Mouse (Mus musculus): ENCODE measurements around the gene Commd2.

Gene Commd2

DNA sequence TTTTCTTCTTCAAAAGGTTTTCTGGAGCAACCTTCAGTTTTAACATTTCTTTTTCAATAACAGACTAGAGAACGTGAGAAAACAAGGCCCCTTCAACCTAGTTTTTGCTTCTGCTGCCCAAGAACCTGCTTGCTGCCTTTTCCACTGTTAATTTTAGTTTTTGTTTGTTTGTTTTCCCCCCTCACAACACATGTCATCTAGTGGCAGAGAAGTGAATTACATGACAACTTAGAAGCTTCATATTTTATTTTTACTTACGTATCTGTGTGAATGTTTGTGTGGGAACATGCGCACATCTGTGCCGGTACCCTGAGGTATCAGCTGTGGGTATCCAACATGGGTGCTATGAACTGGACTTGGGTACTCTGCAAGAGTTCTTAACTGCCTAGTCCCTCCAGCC is 35.9 kb downstream of the Commd2 start:
- no peak for DNase-seq (ENCODE audit: low spot score)

DNA sequence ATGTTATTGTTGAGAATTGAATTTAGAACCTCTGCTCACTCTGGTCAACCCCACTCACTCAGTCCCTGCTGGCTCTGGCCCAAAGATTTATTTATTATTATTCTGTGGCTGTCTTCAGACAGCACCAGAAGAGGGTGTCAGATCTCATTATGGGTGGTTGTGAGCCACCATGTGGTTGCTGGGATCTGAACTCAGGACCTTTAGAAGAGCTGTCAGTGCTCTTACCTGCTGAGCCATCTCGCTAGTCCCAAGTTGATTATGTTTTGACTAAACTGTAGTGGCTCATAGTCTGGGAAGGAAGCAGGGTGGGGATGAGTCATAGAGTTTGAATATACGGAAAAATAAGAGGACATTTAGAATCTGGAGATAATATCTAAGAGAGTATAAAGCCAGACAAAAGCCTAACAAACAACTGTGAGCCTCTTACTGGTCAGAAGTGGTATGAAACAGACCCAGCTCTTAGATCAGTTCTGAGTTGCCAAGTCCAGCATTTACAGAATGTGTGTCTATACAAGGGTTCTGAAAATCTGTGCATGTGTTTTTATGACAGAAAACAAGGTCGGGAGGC is 39.0 kb downstream of the Commd2 start:
- no peak for DNase-seq (ENCODE audit: low spot score)

DNA sequence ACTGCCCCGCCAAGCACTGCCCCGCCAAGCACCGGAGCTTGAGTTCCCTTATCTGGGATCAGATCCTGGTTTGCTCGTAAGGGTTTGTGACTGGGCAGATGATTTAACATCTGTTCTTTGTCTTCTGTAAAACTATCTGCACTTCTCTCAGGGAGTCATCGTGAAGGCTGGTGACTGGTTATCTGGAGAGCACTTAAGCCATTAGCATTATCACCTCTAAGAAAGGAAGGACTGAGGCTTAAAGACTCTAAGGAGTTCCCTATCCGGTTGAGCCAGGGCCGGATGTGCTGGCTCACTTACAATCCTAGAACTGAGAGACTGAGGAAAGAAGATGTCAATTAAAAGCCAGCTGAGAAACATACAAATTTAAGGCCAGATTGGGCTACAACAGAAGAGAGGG is 39.7 kb downstream of the Commd2 start:
- DNase-seq (ENCODE audit: low spot score): no peak

DNA sequence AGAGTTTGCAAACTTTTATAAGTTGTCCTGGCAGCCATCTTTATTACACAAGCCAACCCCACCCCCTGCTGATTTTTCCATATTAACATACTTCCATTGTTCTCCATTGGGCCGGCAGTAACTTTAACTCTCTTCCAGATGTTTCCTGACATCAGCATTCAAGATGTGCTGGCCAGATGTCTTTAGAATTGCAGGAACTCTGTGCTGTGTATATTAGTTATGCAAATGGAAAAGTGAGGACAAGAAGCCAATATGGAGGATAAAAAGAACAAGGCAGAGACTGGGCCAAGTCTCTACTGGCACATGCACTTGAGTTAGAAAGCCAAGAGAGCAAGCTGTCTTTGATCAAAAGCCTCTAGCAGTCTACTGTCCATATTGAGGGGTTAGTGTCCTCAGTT is 46.9 kb downstream of the Commd2 start:
- DNase-seq (ENCODE audit: low spot score): no peak

DNA sequence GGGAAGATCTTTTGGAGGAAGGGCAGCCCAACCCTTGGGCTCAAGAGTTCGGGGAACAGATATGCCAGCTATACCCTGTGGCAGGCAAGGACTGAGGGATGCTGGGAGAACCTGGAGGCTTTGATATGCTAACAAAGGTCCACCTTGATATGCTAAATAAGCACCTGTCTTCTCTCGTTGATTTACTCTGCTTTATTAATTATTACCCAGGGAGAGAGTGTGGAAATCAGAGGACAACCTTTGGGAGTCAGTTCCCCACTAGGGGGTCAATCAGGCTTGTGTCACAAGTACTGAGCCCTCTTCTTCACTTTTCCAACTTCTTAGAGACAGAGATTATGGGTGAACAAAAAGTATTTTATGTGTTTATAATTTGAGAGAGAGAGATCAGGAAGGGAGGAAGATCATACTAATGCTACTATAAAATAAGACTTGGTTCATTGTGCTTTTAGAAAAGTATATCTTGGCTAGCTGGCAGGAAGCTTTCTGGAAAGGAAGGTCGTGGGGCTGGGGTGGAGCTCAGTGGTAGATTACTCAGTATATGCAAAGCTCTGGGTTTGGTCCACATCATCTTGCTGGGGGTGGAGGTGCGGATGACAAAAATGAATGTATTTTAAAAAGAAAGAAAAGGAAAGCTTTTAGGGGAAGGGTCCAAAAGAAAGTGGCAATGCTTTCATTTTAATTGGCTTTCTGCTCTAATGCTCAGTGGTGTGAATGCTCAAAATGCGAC is 47.5 kb downstream of the Commd2 start:
- DNase-seq (ENCODE audit: low spot score): no peak

DNA sequence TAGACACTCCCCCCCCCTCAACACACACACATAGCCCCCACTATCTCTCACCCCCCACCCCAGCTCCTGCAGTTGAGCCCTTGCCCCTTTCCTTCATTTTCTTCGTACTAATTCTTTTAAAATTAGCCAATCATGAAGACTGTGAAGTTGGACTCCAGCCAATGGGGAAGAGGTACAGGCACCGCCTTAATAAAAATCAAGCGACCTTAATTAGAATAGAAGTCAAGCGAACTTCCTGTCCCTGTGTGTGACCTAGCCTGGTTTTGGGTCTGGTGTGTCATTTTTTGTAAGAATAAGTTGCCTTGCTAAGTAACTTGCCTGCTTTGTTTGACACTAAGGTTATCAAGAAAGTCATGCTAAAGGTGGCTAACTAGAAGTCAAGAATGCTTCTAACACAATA is 48.9 kb downstream of the Commd2 start:
- DNase-seq (ENCODE audit: low spot score): no peak

DNA sequence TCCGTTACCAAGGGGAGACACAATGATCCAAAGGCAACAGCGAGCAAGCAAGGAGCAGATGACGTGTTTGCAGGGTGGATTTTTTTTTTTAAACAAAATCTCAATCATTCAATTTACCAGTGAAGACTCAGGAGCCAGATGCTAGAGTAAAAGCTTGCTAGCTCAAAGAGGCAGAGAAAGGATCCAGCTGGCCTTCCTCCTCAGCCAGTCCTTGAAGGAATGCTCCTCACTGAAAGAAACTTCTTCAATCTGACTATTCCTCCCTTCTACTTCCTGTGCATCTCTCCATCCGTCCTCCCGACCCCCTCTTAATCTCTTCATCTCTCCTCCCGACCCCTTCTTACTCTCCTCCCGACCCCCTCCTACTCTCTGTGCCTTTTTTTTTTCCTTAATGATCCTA is 54.9 kb downstream of the Commd2 start:
- no peak for DNase-seq (ENCODE audit: low spot score)

DNA sequence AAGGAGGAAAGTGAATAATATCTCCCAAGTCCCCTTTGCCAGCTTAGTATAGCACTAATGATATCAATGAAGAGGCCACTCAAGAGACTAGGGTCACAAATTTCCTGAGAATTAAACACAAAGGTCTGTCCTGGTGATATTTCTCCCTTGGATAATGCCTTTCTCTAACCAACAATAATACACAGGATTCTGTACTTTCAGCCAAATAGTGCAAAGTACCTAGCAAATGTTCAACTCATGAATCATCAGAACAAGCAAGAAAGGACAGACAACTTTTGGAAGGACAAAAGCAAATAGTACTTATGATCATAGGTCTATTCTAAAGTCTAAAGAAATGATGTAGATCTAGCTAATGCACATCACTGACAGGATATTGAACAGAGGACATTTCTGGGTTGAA is 56.0 kb downstream of the Commd2 start:
- DNase-seq (ENCODE audit: low spot score): no peak
